Mouse (Mus musculus) adrenal gland (tissue): ENCODE measurements around the gene Ctss.
"Not testable (repeated sequence)": the region's sequence is repeated elsewhere in the genome, so short reads cannot be mapped to it uniquely, and the experiment has no call there.

Experiments
- intact Hi-C: fragments of 180-260 bp; cut with DNase I; formaldehyde crosslinking; loops from one replicate; pipeline ENCODE4 v1.15.1; 2025

The Ctss gene

DNA sequence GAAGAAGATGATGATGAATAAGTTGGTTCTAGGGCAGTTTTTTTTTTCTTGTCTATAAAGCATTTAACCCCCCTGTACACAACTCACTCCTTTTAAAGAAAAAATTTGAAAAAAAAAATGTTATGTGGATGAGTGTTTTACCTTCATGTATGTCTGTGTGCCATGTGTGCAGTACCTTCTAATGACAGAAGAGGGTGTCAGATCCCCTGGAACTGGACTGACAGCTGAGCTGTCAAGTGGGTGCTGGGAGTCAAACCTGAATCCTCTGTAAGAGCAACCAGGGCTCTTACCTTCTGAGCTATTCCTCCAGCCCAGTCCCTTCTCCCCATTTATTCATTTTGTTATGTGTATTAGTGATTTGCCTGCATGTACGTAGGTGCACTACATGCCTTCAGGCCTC, 4.4 kb downstream of the Ctss start:
- intact Hi-C loops: no loop called here

DNA sequence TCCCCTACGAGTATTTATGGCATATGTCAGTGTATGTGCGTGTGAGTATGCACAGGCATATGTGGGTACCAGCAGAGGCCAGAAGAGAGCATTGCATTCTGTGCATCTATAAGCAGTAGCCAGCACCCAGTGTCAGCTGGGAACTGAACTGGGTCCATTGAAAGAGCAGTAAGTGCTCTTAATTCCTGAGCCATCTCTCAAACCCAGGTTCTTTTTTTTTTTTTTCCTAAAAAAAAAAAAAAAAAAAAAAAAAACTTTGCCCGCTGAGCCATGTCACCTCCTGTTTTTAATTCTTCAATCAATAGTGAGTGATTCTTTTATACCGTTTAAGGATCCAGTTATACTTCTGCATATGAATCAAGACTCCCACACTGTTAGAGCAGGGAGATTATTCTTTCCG, 6.8 kb downstream of the Ctss start:
- intact Hi-C loops: no loop called here

DNA sequence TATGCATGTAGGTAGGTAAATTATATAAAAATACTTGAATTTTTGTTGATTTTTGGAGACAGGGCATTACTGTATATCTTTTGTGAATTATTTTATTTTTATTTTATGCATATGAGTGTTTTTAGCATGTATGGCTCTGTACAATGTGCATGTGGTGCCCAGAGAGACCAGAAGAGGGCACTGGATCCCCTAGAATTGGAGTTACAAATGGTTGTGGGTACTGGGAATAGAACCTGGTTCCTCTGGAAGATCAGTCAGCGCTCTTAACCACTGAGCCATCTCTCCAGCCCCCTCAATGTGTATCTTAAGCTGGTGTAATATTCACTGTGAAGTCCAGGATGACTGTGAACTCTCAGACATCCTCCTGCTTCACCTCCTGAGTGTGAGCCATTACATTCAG, 8.3 kb downstream of the Ctss start:
- intact Hi-C loops: no loop called here

DNA sequence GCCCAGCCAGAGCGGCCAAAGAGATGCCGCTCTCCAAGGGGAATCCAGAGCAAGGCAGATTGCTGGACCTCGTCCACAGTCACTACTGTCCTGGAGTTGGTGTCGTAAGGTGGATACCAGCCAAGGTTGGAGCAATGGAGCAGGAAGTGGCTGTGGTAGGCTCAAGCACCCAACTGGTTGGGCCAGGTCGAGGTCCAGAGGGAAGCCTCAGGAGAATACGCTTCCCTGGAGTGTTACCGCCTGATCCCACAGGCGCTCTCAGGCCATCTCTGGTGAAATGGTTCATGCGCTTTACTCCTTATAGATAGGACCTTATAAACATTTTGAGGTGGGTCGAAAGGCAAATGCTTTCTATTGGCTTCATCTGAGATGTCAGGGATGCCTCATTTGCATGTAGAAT, 12.3 kb downstream of the Ctss start:
- intact Hi-C loops: no loop called here

DNA sequence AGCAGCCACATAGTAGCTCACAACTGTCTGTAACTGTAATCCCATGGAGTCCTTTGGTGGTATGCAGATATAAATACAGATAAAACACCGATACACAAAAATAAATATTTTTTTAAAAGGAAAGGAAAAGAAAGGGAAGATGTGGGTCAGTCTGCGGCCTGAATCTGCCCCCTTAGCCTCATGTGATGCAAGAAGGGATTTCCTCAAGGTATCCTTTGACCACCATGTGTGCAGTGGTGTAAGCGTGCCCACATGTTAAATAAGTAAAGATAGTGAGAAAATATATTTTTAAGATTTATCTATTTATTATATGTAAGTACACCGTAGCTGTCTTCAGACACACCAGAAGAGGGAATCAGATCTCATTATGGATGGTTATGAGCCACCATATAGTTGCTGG, 13.3 kb downstream of the Ctss start:
- intact Hi-C loops: no loop called here

DNA sequence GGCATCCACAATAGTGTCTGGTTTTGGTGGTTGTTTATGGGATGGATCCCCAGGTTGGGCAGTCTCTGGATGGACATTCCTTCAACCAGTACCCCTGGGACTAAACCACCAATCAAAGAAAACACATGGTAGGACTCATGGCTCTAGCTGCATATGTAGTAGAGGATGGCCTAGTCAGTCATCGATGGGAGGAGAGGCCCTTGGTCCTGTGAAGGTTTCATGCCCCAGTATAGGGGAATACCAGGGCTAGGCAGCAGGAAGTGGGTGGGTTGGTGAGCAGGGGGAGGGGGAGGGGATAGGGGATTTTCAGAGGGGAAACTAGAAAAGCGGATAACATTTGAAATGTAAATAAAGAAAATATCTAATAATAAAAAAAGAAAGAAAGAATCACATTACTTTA, 14.6 kb downstream of the Ctss start:
- intact Hi-C loops: not testable (repeated sequence)

DNA sequence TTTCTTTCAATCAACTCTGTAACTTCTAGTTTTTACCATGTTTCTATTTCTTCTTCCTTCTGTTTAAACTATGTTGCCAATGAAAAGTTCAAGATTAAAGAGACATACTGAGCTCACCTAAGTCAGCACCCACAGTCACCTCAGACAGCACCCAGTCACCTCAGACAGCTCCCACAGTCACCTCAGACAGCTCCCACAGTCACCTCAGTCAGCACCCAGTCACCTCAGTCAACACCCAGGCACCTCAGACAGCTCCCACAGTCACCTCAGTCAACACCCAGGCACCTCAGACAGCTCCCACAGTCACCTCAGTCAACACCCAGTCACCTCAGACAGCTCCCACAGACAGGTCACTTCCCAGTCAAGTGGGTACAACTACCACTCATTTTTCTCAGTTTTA, 15.6 kb downstream of the Ctss start:
- intact Hi-C loops: no loop called here

DNA sequence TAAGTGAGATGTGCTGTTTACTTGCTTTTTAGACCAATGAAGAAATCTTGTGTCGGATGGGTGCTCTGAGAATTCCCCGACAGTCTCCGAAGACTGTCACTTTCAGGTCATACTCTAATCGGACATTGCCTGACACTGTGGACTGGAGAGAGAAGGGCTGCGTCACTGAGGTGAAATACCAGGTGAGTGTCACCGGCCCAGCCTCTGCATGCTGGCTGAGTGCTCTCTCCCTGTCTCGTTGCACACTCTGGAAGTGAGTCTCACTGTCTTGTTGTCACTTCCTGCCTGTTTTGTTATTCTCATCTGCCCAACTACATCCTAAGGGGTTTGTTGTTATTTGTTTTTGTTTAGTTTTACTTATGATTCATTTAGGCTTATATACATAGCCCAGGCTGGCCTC, 16.4 kb downstream of the Ctss start:
- intact Hi-C loops: no loop called here

DNA sequence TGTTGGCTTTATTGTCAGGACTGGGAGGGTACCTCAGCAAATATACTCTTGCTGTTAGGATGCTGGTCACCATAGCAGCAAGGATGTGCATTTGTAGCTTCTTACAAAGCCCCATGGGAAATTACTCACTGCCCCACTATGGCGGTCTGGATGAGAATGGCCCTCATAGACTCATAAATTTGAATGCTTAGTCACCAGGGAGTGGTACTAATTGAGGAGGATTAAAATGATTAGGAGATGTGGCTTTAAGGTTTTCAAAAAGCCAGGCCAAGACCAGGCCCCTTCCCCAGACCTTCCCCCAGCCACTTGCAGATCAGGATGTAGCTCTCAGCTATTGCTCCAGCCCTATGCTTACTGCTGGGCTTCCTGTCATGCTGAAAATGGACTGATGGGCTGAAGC, 23.6 kb downstream of the Ctss start:
- intact Hi-C loops: no loop called here

DNA sequence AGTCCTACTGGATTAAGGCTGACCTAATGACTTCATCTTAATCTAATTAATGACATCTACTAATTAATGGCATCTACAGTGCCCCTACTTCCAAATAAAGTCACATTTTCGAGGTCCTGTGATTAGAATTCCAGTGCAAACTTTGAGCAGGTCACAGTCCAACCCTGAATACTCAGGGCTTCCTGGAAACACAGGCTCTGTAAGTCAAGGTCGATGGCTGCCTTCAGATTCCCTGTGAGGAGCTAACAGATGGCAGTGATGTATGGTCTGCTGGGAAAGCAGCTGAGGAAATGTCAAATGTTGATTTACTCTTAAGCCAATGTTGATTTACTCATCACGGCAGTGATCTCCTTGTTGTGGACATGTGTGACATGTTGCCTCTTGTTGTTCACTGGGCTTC, 27.4 kb downstream of the Ctss start:
- intact Hi-C loops: no loop called here

DNA sequence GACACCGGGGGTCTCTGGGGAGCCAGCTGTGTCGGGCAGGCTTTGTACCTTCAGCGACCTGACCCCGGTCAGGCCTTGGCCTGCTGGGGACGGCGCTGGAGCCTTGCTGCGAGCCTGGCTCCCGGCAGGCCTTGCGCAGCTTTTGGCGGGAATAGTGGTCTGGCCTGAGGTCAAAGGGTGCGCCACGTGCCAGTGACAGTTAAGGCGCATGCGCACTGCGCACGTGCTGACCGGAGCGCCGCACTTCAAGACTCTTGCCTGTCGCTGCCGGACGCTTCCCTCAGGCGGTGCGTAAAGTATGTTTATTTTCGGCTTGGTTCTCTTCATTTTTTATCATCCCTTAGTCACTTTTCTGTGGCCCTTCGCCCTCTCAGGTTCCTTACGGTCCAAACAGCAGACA, 32.9 kb downstream of the Ctss start, which contains the start of gene Hormad1:
TSS of gene Hormad1 (plus strand) at position 241 of the 400 bp plus-strand sequence.
- intact Hi-C loops: no loop called here

DNA sequence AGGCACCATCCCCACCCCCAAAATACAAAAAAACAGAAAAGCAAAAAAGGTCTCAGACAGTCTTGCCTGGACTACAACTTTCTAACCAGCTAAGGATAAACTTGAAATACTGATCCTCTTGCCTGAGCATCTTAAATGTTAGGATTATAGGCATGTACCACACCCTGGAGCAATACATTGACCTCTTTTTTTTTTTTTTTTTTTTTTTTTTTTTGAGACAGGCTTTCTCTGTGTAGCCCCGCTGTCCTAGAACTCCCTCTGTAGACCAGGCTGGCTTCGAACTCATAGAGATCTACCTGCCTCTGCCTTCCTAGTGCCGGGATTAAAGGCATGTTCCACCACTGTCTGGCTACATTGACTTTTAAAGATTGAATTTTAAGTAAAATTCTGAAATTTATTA, 34.2 kb downstream of the Ctss start:
- intact Hi-C loops: no loop called here

DNA sequence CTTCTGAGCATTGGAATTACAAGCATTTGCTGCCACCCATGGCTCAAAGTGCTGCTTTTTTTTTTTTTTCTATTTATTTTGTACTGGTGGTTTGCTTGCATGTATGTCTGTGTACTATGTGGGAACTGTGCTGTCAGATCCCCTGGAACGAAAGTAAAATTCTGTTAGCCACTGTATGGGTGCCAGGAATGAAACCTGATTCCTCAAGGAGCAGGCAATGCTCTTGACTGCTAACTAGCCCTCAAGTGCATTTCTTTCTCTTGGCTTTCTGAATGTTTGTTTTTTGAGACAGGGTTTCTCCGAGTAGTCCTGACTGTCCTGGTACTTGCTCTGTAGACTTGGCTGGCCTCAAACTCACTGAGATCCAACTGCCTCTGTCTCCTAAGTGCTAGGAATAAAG, 35.2 kb downstream of the Ctss start:
- intact Hi-C loops: no loop called here

DNA sequence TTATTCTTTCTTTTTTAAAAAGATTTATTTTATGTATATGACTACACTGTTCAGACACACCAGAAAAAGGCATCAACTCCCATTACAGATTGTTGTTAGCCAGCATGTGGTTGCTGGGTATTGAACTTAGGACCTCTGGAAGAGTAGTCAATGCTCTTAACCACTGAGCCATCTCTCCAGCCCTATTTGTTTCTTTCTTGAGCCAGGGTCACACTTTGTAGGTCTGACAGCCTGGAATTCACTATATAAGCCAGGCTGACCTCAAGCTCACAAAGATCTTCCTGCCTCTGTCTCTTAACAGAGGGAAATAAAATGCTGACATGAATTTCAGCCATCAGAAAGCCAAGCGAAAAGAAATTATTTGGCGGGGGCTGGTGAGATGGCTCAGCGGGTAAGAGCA, 43.0 kb downstream of the Ctss start:
- intact Hi-C loops: no loop called here

DNA sequence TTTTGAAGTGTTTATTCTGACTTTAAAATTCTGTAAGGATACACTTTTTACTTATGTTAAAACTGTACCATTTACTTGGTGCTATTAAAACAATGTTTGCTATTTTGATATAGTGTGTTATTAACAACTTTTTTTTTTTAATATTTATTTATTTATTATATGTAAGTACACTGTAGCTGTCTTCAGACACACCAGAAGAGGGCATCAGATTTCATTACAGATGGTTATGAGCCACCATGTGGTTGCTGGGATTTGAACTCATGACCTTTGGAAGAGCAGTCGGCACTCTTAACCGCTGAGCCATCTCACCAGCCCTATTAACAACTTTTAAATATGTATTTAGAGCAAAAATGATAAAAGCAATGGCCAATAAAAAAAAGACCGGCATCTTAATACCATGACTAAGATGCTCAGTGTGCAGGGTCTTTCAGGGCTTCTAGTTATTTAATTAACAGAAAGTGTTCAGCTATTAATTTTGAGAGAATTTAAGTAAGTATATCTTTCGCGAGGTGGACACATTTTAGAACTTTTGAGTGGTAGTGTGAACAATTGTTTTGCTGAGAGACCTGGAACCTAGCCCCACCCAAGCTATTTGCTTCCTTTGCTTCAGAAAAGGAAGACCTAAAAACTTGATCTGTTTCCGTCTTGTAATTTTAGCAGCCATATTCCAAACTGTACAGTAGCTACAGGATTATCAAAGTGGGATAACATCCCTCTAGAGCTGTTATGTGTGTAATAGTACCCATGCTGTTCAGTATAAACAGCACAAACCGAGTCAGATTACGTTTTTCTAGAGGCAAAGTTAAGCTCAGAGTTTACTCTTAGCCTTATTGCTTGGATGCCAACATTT, 61.4 kb downstream of the Ctss start:
- intact Hi-C loops: no loop called here

DNA sequence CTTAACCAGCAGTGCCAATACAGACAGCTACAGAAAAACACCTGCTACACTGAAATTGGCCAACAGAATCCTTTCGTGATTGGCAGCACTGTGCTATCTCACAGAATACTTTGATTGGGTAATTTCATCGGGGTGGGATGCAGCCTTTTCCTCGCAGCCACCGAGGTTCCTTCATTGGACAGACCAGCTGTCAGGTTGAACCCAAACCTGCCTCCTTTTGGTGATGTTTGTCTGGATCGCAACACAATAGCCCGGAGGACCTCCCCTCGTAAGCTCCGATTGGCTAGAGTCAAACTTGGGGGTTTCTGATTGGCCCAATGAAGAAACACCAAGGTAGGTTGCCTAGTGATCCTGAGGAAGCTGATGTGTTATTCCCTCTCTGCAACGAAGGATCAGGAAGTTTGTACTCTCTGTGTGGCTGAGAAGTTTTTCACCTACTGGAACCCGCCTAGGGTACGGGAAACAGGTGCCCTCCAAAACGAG, 62.1 kb downstream of the Ctss start, which contains the start of gene Golph3l:
TSS of gene Golph3l (plus strand) at position 331 of the 483 bp plus-strand sequence.
- intact Hi-C loops: no loop called here

DNA sequence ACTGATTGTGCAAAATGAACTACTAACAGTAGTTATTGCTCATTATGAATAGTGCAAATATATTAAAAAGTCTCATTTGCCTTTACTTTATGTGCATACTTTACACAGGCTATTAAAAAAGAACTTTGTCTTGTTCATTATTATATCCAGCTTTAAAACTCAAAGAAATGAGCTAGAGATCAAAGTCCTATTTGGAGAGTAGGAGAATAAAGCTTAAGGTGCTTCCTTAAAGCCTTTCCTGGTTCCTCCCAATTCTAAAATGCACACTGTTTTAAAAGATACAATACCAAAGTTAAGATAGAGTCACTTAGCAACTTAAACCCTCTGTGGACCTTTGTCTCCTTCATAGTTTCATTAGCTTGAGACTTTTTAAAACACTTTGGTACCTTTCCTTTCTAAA, 72.1 kb downstream of the Ctss start:
- intact Hi-C loops: no loop called here

DNA sequence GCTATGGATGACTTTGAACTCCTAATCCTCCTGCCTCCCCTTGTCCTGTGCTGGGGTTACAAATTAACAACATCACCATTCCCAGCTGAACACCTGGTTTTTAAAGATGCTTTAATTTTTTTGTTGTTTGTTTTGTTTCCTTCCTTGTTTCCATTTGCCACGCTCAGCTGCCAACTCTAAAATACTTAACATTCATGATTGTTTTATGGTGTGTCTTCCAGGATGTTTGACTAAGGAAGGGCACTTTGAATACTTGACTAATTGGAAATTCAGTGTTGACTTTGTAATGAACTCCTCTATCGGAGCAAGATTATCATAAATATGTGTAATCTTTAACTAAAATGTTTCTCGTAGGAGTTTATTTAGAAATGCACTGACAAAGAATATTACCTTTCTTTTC, 74.7 kb downstream of the Ctss start:
- intact Hi-C loops: no loop called here
